Mouse (Mus musculus): Measurements from ENCODE around the gene Tnni3k. TPM values are rescaled to one million over a fixed set of nuclear protein-coding genes. Genes with fewer than 3 reads are reported as not detected.

Gene Tnni3k
- polyA plus RNA-seq, 1 experiment: 0.05 TPM

DNA sequence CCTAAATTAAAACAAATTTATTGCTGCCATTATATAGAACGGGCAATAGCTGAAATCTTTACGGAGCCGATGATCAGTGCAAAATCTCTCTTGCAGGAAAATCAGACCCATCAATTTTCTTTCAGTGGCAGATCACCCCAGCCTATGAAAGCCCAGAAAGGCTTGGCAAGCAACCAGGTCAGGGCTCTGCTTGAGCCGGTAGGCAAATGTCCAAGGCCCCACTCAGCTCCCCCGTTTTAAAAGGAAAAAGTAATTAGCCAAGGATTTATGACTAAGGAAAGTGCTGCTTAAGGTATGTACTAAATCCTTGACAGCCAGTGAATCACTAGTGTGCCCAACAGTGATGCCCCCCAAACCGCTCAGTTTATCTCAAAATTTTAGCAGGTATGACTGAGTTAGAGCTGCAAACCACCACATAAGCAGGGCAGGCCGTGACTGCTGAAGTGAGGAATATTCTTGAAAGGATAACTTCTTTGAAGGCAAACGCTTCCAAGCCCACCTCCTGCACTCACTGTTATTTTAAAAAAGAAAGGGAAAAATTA lies 254.2 kb downstream of the Tnni3k start:
- TF ChIP-seq POLR2A (IDR thresholded peaks at IDR 0.05; ENCODE audit: borderline replicate concordance, extremely low read depth, insufficient read depth, insufficient read length, poor library complexity, severe bottlenecking) (no peak), CTCF (IDR thresholded peaks at IDR 0.05; ENCODE audit: borderline replicate concordance, extremely low read depth, insufficient read depth, insufficient read length) (no peak)
- peak; percentile 85 for DNase-seq (ENCODE audit: low read depth)

DNA sequence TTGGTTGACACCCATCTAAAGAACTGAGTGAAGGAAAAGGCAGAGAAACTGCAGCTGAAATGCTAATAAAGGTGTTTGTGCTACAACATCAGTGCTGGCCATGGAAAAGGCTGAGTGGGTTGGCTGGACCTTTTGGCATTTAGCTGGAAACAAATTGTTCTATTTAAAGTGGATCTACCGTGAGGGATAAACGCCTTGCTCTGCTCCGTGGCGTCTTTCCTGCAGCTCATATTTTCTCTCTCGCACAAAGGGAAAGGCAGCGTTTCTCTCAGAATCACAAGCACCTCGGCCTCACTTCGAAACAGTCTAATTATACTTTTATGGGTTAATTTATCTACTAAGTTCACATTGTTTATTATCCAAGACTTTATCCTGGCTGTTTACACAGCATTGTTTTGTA lies 254.8 kb downstream of the Tnni3k start:
- peak; percentile 66 for DNase-seq (ENCODE audit: low read depth)
- no peak for TF ChIP-seq CTCF (IDR thresholded peaks at IDR 0.05; ENCODE audit: borderline replicate concordance, extremely low read depth, insufficient read depth, insufficient read length)
- TF ChIP-seq POLR2A (IDR thresholded peaks at IDR 0.05; ENCODE audit: borderline replicate concordance, extremely low read depth, insufficient read depth, insufficient read length, poor library complexity, severe bottlenecking): no peak

DNA sequence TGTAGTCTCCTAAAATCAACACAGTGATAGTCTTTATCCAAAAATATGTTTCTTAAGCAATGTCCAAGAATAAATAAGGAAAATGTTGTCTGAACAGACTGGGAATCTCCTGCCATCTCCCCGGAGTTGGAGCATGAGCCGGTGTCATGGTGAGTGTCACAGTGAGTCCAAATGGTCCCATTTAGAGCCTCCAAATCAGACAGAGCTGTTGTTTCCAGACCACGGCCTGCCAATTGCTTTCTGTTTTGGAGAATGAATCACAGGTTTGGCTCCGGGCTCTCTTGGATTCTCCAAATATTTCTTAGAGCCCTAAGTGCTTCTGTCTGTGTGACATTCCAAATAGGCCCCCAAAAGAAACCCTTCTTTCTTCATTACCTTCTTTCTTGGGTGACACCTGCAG lies 256.4 kb downstream of the Tnni3k start:
- TF ChIP-seq POLR2A (IDR thresholded peaks at IDR 0.05; ENCODE audit: borderline replicate concordance, extremely low read depth, insufficient read depth, insufficient read length, poor library complexity, severe bottlenecking): no peak
- TF ChIP-seq CTCF (IDR thresholded peaks at IDR 0.05; ENCODE audit: borderline replicate concordance, extremely low read depth, insufficient read depth, insufficient read length): no peak
- DNase-seq (ENCODE audit: low read depth): no peak

DNA sequence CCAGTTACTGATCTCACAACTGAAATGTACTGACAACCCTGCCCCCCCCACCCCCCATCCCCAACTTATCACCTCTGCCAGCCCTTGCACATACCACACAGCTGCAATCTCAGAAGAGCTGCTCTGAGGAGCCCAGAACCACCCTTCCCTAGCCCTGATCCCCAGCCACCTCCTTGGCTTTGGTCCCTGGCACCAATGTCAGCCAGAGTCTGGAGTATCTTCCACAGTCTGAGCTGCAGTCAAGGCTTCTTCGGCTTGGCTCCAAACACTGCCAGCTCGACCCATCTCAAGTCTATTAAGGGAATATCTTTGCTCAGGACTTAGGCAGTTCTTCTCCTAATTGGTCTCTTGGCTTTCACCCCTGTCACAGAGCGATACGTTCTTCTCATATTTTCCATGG lies 261.6 kb downstream of the Tnni3k start:
- DNase-seq (ENCODE audit: low read depth): no peak
- TF ChIP-seq POLR2A (IDR thresholded peaks at IDR 0.05; ENCODE audit: borderline replicate concordance, extremely low read depth, insufficient read depth, insufficient read length, poor library complexity, severe bottlenecking) (no peak), CTCF (IDR thresholded peaks at IDR 0.05; ENCODE audit: borderline replicate concordance, extremely low read depth, insufficient read depth, insufficient read length) (no peak)

DNA sequence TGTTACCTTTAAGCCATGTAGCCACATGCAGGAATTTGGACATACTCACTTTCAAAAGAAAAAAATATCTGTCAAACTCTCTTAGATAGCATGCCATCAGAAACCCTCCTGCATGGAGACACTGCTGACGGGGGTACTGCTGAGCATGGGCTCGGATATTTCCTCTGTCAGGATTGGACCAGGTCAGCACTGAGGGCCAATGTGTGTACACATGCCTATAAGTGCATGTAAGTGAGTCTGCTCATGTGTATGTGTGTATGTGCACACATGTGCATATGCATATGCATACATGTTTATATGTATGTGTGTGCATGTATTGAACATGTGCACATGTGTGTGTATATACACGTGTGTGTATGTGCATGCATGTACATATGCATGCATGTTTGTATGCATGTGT lies 267.6 kb downstream of the Tnni3k start:
- no peak for DNase-seq (ENCODE audit: low read depth)
- TF ChIP-seq POLR2A (IDR thresholded peaks at IDR 0.05; ENCODE audit: borderline replicate concordance, extremely low read depth, insufficient read depth, insufficient read length, poor library complexity, severe bottlenecking) (no peak), CTCF (IDR thresholded peaks at IDR 0.05; ENCODE audit: borderline replicate concordance, extremely low read depth, insufficient read depth, insufficient read length) (no peak)

DNA sequence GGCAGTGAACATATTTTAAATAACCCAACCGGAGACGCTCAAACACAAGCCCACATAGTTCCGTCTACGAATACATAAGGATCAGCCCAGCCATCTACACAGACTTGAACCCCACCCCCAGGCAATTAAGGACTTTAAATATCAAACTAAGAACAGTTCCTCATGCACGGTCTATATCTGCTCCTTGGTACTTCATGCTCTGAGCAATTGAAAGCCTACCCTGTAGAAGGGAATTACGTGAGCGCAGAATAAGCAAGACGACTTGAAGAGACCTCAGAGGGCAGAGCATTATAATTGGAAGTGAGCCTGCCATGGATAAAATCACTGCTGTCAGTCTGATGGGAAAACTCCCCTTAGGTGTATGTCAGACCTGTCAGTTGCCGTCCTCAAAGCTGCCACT lies 268.9 kb downstream of the Tnni3k start:
- no peak for TF ChIP-seq POLR2A (IDR thresholded peaks at IDR 0.05; ENCODE audit: borderline replicate concordance, extremely low read depth, insufficient read depth, insufficient read length, poor library complexity, severe bottlenecking)
- no peak for TF ChIP-seq CTCF (IDR thresholded peaks at IDR 0.05; ENCODE audit: borderline replicate concordance, extremely low read depth, insufficient read depth, insufficient read length)
- peak; percentile 42 for DNase-seq (ENCODE audit: low read depth)

DNA sequence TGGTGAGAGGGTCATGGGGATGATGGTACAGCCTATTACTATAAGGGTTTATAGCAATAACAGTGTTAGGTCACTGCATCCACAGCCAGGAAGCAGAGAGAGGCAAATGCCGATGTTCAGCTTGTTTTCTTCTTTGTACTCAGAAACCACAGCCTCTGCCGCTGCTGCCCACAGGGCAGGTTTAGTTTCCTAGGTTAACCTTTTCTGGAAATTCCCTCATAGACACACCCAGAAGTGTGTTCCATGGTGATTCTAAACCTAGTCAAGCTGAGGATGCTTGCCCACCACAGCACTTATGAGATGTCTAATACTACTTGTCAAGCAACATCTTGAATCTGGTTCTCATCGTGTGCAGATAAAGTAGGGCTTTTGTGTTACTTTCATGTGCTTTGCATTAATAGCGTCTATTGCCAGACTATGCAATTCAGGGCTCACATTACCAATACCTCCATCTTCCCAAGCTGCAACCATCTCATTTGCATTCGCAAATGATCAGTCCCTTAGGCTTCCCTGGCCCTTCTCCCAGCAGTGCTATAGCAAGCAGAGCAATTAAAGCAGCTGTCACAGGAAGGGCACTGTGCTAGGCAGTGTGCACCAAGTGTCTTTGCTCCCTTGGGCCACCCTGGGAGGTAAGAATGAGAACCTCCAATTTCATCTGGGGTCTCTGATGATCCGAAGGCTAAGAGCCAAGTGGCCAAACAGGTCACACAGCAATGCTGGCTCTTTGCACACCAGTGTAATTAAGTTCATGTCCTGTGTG lies 276.2 kb downstream of the Tnni3k start:
- TF ChIP-seq POLR2A (IDR thresholded peaks at IDR 0.05; ENCODE audit: borderline replicate concordance, extremely low read depth, insufficient read depth, insufficient read length, poor library complexity, severe bottlenecking) (no peak), CTCF (IDR thresholded peaks at IDR 0.05; ENCODE audit: borderline replicate concordance, extremely low read depth, insufficient read depth, insufficient read length) (no peak)
- peak; percentile 93 for DNase-seq (ENCODE audit: low read depth)

DNA sequence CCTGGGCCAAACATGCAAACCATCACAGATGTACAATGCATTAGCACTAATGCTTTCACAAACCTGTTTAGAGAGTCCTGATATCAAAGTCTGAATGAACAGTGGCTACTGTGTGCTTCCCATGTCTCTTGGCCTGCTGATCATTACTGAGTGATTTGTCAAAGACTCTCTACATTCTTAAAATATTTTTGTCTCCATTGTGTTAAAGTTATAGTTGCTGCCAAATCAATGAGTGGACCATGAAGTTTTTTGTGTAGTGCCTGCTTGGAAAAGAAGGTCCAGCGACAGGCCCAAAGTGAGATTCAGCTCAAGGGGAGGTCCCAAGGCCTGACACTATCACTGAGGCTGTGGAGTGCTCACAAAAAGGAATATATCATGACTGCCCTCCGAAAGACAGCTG lies 283.6 kb downstream of the Tnni3k start:
- no peak for DNase-seq (ENCODE audit: low read depth)

DNA sequence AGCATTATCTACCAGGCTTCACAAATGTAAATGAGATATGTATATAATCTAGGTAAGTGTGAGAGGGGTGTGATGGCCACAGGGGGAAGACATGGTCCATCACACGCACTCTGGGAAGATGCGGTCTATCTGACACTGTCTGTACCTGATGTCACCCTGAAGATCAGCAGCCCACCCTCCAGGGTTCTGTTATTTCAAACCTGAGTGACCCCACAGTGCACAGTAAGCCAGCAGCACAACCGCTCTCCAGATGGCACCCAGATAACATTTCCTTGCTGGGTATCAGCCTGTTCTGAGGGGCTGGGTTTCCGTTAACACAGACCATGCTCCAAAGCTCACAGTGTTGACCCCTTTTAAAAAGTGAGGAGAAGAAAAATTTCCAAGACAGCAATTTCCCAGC lies 288.9 kb downstream of the Tnni3k start:
- DNase-seq (ENCODE audit: low read depth): no peak
- TF ChIP-seq POLR2A (IDR thresholded peaks at IDR 0.05; ENCODE audit: borderline replicate concordance, extremely low read depth, insufficient read depth, insufficient read length, poor library complexity, severe bottlenecking) (no peak), CTCF (IDR thresholded peaks at IDR 0.05; ENCODE audit: borderline replicate concordance, extremely low read depth, insufficient read depth, insufficient read length) (no peak)

More for the DNA sequence above, 283.6 kb downstream of the Tnni3k start:
- TF ChIP-seq CTCF (IDR thresholded peaks at IDR 0.05; ENCODE audit: borderline replicate concordance, extremely low read depth, insufficient read depth, insufficient read length) (no peak), POLR2A (IDR thresholded peaks at IDR 0.05; ENCODE audit: borderline replicate concordance, extremely low read depth, insufficient read depth, insufficient read length, poor library complexity, severe bottlenecking) (no peak)

DNA sequence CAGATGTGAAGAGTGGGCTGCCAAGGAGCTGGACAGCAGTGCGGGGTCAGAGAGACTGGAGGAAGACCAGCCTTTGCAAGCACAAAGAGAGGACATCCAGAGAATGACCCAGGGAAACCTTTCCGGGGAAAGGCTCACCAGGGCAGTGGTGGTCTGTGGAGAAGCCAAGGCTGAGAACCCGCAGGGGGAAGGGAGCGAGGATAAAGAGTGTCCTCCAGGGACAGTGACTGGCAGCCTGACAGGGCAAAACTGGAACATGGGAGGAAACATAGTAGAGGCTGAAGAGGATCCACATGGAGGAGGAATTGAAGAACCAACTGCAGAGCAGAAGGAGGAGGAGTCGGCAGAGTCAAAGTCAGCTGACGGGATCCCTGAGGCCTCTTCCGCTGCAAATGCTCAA lies 291.1 kb downstream of the Tnni3k start:
- TF ChIP-seq POLR2A (IDR thresholded peaks at IDR 0.05; ENCODE audit: borderline replicate concordance, extremely low read depth, insufficient read depth, insufficient read length, poor library complexity, severe bottlenecking) (no peak), CTCF (IDR thresholded peaks at IDR 0.05; ENCODE audit: borderline replicate concordance, extremely low read depth, insufficient read depth, insufficient read length) (no peak)

DNA sequence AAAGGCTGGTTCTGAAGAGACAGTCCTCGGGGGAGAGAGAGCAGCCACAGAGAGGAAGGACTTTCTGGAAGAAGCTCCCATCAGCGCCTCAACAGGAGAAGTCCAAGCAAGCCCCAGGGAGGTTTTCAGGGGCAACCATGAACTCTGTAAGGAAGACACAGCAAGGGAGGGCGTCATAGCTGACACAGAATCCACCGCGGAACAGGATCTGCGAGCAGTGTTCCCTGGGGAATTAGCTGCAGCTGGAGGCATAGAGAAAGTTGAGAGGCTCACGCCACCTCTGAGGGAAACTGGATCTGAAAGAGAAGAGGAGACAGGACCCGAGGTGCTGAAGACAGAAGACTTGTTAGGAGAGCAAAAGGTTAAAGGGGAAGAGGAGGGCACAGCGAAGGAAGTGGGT lies 291.8 kb downstream of the Tnni3k start:
- DNase-seq (ENCODE audit: low read depth): no peak
- no peak for TF ChIP-seq POLR2A (IDR thresholded peaks at IDR 0.05; ENCODE audit: borderline replicate concordance, extremely low read depth, insufficient read depth, insufficient read length, poor library complexity, severe bottlenecking)
- no peak for TF ChIP-seq CTCF (IDR thresholded peaks at IDR 0.05; ENCODE audit: borderline replicate concordance, extremely low read depth, insufficient read depth, insufficient read length)

More for the DNA sequence above, 291.1 kb downstream of the Tnni3k start:
- no peak for DNase-seq (ENCODE audit: low read depth)

DNA sequence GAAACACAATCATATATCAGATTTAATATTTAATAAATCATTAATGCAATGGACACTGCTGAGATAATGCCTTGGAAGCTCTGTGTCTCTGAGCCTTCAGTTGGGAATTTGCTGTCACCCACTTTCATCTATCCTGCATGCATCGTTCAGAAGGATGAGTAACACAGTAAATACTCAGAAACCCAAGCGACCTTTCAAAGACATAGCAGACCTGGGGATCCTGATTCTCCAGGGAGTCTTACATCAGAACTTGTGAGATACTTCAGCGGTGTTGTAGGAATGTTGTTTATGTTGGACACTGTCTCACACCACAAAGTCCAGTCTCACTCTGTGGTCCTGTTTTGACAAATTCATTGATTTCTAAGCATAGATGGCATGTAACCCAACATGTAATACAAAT lies 294.1 kb downstream of the Tnni3k start:
- TF ChIP-seq CTCF (IDR thresholded peaks at IDR 0.05; ENCODE audit: borderline replicate concordance, extremely low read depth, insufficient read depth, insufficient read length) (no peak), POLR2A (IDR thresholded peaks at IDR 0.05; ENCODE audit: borderline replicate concordance, extremely low read depth, insufficient read depth, insufficient read length, poor library complexity, severe bottlenecking) (no peak)
- DNase-seq (ENCODE audit: low read depth): no peak

All from brain, embryonic 14.5 days (tissue).